Mouse (Mus musculus) neural tube, embryonic 15.5 days (tissue): ENCODE results near the gene Pml. TPM values are rescaled to one million over a fixed set of nuclear protein-coding genes. Genes with fewer than 3 reads are reported as not detected.

Source experiments
- ATAC-seq: fragments of 200-750 bp; cut with Nextera tagmentation; 2 replicates; pipeline ENCODE4 v1.8.0; 2017; ENCODE audit warnings: mild to moderate bottlenecking, moderate TSS enrichment, moderate library complexity; ENCODE audit not compliant: low FRiP score
- H3K27ac ChIP-seq: fragments of 300-500 bp; sonication (generic); replicated peaks from 2 replicates; pipeline ENCODE4 v1.5.1; 2015; ENCODE audit warnings: mild to moderate bottlenecking, inconsistent platforms
- H3K27me3 ChIP-seq: fragments of 300-500 bp; sonication (generic); replicated peaks from 2 replicates; pipeline ENCODE4 v1.6.1; 2015; ENCODE audit warnings: inconsistent platforms
- H3K36me3 ChIP-seq: fragments of 300-500 bp; sonication (generic); 2 replicates; pipeline ENCODE4 v1.6.1; 2015; ENCODE audit warnings: inconsistent platforms
- H3K4me1 ChIP-seq: fragments of 300-500 bp; sonication (generic); 2 replicates; pipeline ENCODE4 v1.6.1; 2015; ENCODE audit warnings: inconsistent platforms
- H3K4me2 ChIP-seq: fragments of 300-500 bp; sonication (generic); 2 replicates; pipeline ENCODE4 v1.6.1; 2015; ENCODE audit warnings: inconsistent platforms, mild to moderate bottlenecking, moderate library complexity
- H3K4me3 ChIP-seq: fragments of 300-500 bp; sonication (generic); replicated peaks from 2 replicates; pipeline ENCODE4 v1.5.1; 2015; ENCODE audit warnings: mild to moderate bottlenecking, inconsistent platforms
- H3K9ac ChIP-seq: fragments of 300-500 bp; sonication (generic); replicated peaks from 2 replicates; pipeline ENCODE4 v1.6.1; 2015; ENCODE audit warnings: mild to moderate bottlenecking, inconsistent platforms
- H3K9me3 ChIP-seq: fragments of 300-500 bp; sonication (generic); replicated peaks from 2 replicates; pipeline ENCODE4 v1.6.1; 2016; ENCODE audit warnings: inconsistent platforms
- WGBS: fragments of 180-500 bp; shearing (Covaris S2); methylation state at CpG from one replicate; pipeline ENCODE4 v1.1.7; 2015; ENCODE audit warnings: mixed read lengths; 5-methylcytosine and 5-hydroxymethylcytosine counted together
- polyA plus RNA-seq: library from polyadenylated mRNA; unstranded; fragments of >200 nt; fragmentation: Nextera tagmentation; extraction: Ambion mirVana; gene quantifications from 2 replicates; pipeline ENCODE4 v1.2.1, GENCODE M21; 2015

Gene Pml
- polyA plus RNA-seq, 1 experiment from 2014 or later = 3.9 TPM

- peak overlapping the region; percentile 43 for H3K27ac ChIP-seq
- peaks cover 55% of the 10 kb centered on the region for H3K27me3 ChIP-seq
- H3K4me1 ChIP-seq = peaks cover 43% of the 10 kb centered on the region
- H3K4me3 ChIP-seq = peak overlapping the region; percentile 32
- peak overlapping the region; percentile 59 for H3K4me2 ChIP-seq
- 2% methylated on average over 18 of the region's 18 CpGs for WGBS
- H3K9ac ChIP-seq = no peak overlapping the region
- H3K36me3 ChIP-seq = no peaks in the 10 kb centered on the region
- peak; percentile 49; the same call in 1 of the 2 replicates for ATAC-seq
- no peaks in the 10 kb centered on the region for H3K9me3 ChIP-seq
These were observed 45.1 kb downstream of the Pml start for GRCm38 (mm10) chr9:58204448-58205000.

DNA sequence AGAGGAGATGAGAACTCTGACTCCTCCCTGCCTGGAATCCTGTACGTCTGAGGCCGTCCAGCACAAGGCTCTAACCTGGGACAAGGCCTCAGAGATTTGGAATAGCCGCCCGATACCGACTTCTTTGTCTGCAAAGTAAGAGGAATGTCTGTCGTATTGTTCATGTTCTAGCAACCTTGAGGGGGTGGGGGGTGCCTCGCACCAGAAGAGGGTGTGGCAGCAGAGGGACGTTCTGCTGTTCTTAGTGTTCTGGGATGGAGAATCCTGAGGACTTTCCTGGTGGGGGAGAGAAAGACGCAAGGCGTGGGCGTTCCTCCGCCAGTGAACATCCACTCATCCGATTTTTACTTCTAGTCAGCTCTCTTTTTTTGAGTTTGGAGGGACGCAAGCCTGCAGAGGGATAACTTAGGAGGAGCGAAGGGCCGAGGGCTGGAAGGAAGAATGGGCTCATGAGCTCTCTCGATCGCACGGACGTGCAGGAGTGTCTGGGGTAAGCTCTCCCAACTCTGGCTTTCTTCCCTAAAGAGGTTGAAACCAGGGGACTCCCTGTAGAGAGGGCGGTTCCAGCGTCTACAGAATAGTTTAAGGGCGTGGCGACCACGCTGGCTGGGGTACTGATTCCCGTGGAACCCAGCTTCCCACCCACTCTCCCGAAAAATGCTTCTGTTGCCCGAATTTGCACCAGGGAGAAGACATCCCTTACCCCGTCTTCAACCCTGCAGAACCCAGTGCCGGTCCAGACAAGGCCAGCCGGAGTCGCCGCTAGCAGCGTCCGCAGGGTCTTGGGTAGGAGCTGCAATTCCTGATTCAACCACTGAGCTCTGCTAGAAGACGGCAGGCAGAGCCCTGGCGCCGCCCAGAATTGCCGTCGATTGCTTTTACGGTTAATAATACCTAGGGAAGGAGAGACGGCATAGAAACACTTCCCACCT is 45.8 kb downstream of the Pml start, which contains the start of the genes Islr and Islr2:
TSS of gene Islr (minus strand) at position 791 of the 932 bp plus-strand sequence.
TSS of gene Islr2 (minus strand) at position 804 of the 932 bp plus-strand sequence.
- peaks cover 51% of the 10 kb centered on the region for H3K4me1 ChIP-seq
- peaks cover 62% of the 10 kb centered on the region for H3K27me3 ChIP-seq
- peak within 1 kb of the TSS; percentile 65 for H3K27ac ChIP-seq
- peak within 1 kb of the TSS; percentile 32 for H3K4me3 ChIP-seq
- ATAC-seq = peak; percentile 64; the same call in 1 of the 2 replicates
- H3K9me3 ChIP-seq = no peaks in the 10 kb centered on the region
- peak within 1 kb of the TSS; percentile 59 for H3K4me2 ChIP-seq
- no peaks in the 10 kb centered on the region for H3K36me3 ChIP-seq
- H3K9ac ChIP-seq = peak within 1 kb of the TSS; percentile 28; the same call in 1 of the 2 replicates
- 1% methylated on average over 42 of the region's 42 CpGs for WGBS

- 5% methylated on average over 14 of the region's 14 CpGs for WGBS
- H3K27me3 ChIP-seq = peaks cover 71% of the 10 kb centered on the region
- peaks cover 60% of the 10 kb centered on the region for H3K4me1 ChIP-seq
- H3K27ac ChIP-seq = peak overlapping the region; percentile 65
- H3K4me3 ChIP-seq = peak overlapping the region; percentile 33
- peak overlapping the region; percentile 59 for H3K4me2 ChIP-seq
- no peaks in the 10 kb centered on the region for H3K36me3 ChIP-seq
- 0 out of 2 replicates have a peak overlapping the region, but pooled peaks have one; percentile 23 for H3K9ac ChIP-seq
- no peaks in the 10 kb centered on the region for H3K9me3 ChIP-seq
- ATAC-seq = no peak
These were observed 46.7 kb downstream of the Pml start for GRCm38 (mm10) chr9:58202676-58203453.

DNA sequence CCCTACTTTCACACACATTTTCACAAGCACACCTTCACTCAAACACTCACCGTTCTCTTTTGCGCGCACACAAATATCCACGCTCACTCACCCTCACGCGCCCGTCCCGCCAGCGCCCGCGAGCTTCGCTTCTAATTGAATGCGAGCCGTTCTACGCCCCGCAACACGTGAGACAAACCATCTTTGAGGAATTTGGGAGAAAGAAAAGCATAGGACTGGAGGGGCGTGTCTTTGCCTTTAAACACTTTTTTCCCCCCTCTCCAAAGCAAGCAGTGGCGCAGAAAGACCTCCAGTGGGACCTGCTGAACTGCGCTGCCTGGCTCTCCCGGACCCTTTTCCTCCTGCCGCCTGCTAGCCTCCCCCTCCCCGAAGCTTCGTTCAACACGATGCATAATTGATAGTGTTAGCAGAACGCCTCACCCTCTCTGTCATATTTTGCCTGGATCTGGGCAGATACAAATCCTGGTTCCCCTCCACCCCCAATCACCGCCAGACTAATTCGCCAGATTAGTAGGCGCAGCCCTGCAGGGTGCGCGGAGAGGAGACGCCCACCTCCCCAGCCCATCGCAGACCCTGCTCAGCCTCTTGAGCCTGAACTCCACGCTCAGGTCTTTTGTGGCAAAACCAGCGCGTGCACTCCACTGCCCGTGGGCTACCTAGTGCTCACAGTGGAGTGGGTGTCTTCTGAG is 47.6 kb downstream of the Pml start:
- Histone ChIP-seq H3K27ac (peak overlapping the region; percentile 65), H3K27me3 (peaks cover 80% of the 10 kb centered on the region), H3K4me3 (peak overlapping the region; percentile 33), H3K9me3 (no peaks in the 10 kb centered on the region), H3K4me2 (peak overlapping the region; percentile 59), H3K36me3 (no peaks in the 10 kb centered on the region), H3K4me1 (peaks cover 69% of the 10 kb centered on the region), H3K9ac (peak overlapping the region; percentile 28; the same call in 1 of the 2 replicates)
- under 1% methylated on average over 37 of the region's 37 CpGs for WGBS
- no peak for ATAC-seq

DNA sequence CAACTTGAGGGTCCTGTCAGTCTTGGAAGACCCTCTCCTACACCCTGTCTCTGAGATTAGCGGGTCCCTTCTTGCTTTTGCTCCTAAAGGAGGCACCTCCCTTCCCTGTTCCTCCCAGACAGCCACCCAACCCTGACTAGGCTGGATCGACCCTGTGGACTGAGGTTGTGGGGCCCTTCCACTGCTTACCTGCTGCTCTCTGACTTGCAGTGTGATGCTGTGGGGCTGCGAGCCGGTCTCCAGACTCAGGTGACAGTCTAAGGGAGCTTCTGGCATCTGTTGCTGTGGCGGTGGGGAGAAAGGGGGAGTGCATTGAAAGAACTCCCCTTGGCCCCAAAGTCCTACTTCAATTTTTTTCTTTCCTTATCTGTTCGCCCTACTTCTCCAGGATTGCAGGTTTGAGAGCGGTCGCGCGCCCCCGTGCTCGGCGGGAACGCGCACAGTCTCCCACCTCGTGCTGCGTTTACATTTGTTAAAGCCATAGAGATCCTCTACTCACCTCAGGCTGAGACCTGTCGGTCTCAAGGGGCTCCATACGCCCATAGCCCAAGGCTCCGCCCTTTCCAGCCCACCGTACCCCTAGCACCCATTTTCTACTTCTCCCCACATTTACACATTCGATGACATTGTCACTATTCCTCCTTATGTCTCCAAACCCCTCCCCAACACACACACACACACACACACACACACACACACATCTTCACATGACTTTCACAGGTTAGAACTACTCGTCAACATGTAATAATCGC is 48.3 kb downstream of the Pml start:
- ATAC-seq = no peak

DNA sequence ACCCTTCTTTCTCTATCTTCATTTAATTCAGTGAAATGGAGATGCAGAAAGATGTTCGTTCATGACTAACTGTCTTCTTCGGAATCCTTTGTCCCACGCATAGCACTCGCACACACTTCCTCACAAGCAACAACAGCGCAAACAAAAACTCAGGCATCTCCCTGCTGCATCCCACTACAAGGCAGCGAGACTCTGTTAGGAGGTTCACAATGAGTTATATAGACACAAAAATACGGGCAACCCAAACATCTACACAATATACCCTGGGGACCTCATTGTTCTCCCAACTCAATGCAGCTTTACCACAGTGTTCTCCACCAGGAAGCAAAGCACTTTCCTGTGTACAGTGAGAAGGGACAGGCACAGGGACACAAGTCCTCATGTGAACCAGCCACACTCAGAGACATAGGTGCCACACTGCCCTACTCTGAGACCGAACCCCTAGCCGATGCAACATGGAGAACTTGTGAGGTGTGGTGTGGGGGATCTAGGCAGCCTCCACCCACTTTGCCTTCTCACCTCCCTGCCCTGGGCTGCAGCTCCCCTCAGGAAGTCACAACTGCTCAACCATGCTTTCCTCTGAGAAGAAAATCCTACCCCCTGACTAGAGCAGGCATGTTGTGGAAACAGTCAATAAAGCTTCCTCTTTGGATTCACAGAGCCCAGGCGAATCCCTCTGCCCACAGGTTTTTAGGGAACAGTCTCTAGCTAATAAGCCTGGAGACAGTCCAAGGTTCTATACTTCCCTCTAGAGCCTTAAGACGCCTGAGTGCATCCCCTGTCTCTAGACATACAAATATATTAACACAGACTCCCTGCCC is 49.1 kb downstream of the Pml start:
- Histone ChIP-seq H3K4me2 (peak overlapping the region; percentile 59), H3K9ac (0 out of 2 replicates have a peak overlapping the region, but pooled peaks have one; percentile 14), H3K4me3 (peak overlapping the region; percentile 33), H3K27me3 (peaks cover 91% of the 10 kb centered on the region), H3K9me3 (no peaks in the 10 kb centered on the region), H3K4me1 (peaks cover 78% of the 10 kb centered on the region), H3K27ac (peak overlapping the region; percentile 54; the same call in 1 of the 2 replicates), H3K36me3 (no peaks in the 10 kb centered on the region)
- ATAC-seq = no peak
- 9% methylated on average over 11 of the region's 11 CpGs for WGBS

More for the DNA sequence above, 48.3 kb downstream of the Pml start:
- Histone ChIP-seq H3K4me1 (peaks cover 76% of the 10 kb centered on the region), H3K4me2 (peak overlapping the region; percentile 59), H3K36me3 (no peaks in the 10 kb centered on the region), H3K4me3 (peak overlapping the region; percentile 33), H3K9ac (0 out of 2 replicates have a peak overlapping the region, but pooled peaks have one; percentile 28), H3K27me3 (peaks cover 83% of the 10 kb centered on the region), H3K9me3 (no peaks in the 10 kb centered on the region), H3K27ac (peak overlapping the region; percentile 54)
- WGBS = 1% methylated on average over 24 of the region's 24 CpGs

DNA sequence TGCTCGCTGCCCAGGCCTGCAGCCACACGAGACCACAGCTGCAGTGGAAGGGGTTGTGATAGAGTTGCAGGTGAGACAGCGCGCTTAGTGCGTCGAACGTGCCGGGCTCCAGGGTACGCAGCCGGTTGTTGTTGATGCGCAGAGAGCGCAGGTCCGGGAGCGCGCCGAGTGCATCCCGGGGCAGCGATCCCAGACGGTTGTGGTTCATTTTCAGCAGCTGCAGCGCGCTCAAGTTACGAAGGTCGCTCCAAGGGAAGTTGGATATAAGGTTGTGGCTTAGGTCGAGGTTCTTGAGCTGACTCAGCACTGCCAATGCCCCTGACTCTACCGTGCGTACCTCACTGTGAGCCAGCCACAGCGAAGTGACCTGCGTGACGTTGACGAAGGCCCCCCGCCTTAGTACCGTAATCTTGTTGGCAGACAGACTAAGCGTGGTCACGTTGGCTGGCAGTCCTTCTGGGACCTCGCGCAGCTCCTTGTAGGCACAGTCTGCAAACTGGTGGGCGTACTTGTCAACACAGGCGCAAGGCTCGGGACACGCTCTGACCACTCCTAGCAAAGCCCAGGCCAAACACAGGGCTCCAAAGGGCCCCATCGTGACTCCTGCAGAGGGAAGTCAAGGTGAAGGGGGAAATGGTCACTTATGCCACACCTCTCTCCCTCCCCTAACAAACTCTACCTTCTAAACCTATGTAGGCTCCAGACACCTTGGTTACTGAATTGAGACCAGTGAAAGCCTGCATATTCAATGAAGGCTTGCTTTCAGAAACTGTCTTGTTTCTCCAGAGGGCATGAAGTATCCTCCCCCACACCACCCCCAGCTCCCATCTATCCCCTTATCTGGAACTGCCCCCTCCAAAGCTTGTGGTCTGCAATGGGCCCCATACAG is 50.0 kb downstream of the Pml start:
- Histone ChIP-seq H3K9ac (peak overlapping the region; percentile 14; the same call in 1 of the 2 replicates), H3K4me1 (peaks cover 76% of the 10 kb centered on the region)
- WGBS = 2% methylated on average over 41 of the region's 41 CpGs

GRCm38 (mm10) chr9:58198801-58199371 is 50.7 kb downstream of the Pml start:
- Histone ChIP-seq H3K27ac (no peak overlapping the region), H3K4me3 (peak overlapping the region; percentile 33), H3K27me3 (peaks cover 94% of the 10 kb centered on the region), H3K9ac (0 out of 2 replicates have a peak overlapping the region, but pooled peaks have one; percentile 26), H3K4me1 (peaks cover 71% of the 10 kb centered on the region), H3K4me2 (peak overlapping the region; percentile 59), H3K36me3 (no peaks in the 10 kb centered on the region), H3K9me3 (no peaks in the 10 kb centered on the region)
- ATAC-seq = no peak
- 1% methylated on average over 38 of the region's 38 CpGs for WGBS

More for the DNA sequence above, 50.0 kb downstream of the Pml start:
- H3K9me3 ChIP-seq = no peaks in the 10 kb centered on the region
- peaks cover 91% of the 10 kb centered on the region for H3K27me3 ChIP-seq
- H3K36me3 ChIP-seq = no peaks in the 10 kb centered on the region
- H3K27ac ChIP-seq = 0 out of 2 replicates have a peak overlapping the region, but pooled peaks have one; percentile 9
- H3K4me2 ChIP-seq = peak overlapping the region; percentile 59
- H3K4me3 ChIP-seq = peak overlapping the region; percentile 33
- no peak for ATAC-seq
